Mouse (Mus musculus): ENCODE results near the gene Erlec1.

The Erlec1 gene

GRCm38 (mm10) chr11:30954279-30954725, at the start of gene Erlec1:
TSS of gene Erlec1 (minus strand) at chr11:30954335.
- DNase-seq, result peak; percentile 85

- DNase-seq, result no peak
Measured at GRCm38 (mm10) chr11:31001169-31001908, 47.2 kb upstream of the Erlec1 start.

- DNase-seq, result no peak
Measured at GRCm38 (mm10) chr11:31000028-31000427, 45.9 kb upstream of the Erlec1 start.

GRCm38 (mm10) chr11:30998704-30999103, 44.6 kb upstream of the Erlec1 start:
- DNase-seq, result no peak

GRCm38 (mm10) chr11:30998199-30998598, 44.1 kb upstream of the Erlec1 start:
- no peak for DNase-seq

GRCm38 (mm10) chr11:30996670-30997069, 42.5 kb upstream of the Erlec1 start:
- DNase-seq, result no peak

- no peak for DNase-seq
Measured at GRCm38 (mm10) chr11:30986625-30987017, 32.5 kb upstream of the Erlec1 start.

- peak; percentile 90 for DNase-seq
Measured at GRCm38 (mm10) chr11:30985877-30986624, 31.9 kb upstream of the Erlec1 start, which contains the start of gene Chac2. TSS of gene Chac2 (minus strand) at chr11:30986350.

- no peak for DNase-seq
Measured at GRCm38 (mm10) chr11:30985237-30985636, 31.1 kb upstream of the Erlec1 start.

GRCm38 (mm10) chr11:30953469-30954154, 523 bp downstream of the Erlec1 start:
- peak; percentile 63 for DNase-seq

- no peak for DNase-seq
Measured at GRCm38 (mm10) chr11:30952829-30953228, 1.3 kb downstream of the Erlec1 start.

- no peak for DNase-seq
Measured at GRCm38 (mm10) chr11:30943522-30943921, 10.6 kb downstream of the Erlec1 start.

- no peak for DNase-seq
Measured at GRCm38 (mm10) chr11:30928498-30928897, 25.6 kb downstream of the Erlec1 start.

GRCm38 (mm10) chr11:30928079-30928478, 26.1 kb downstream of the Erlec1 start:
- DNase-seq, result no peak

- DNase-seq, result no peak
Measured at GRCm38 (mm10) chr11:30923283-30923682, 30.9 kb downstream of the Erlec1 start.

- DNase-seq, result no peak
Measured at GRCm38 (mm10) chr11:30920641-30921040, 33.5 kb downstream of the Erlec1 start.

GRCm38 (mm10) chr11:30912311-30912710, 41.8 kb downstream of the Erlec1 start:
- no peak for DNase-seq

- DNase-seq, result no peak
Measured at GRCm38 (mm10) chr11:30899312-30899711, 54.8 kb downstream of the Erlec1 start.

GRCm38 (mm10) chr11:30896201-30896600, 57.9 kb downstream of the Erlec1 start:
- DNase-seq, result no peak

GRCm38 (mm10) chr11:30888153-30888552, 66.0 kb downstream of the Erlec1 start:
- DNase-seq, result no peak

- DNase-seq, result peak; percentile 42
Measured at GRCm38 (mm10) chr11:30885171-30885871, 68.8 kb downstream of the Erlec1 start, which contains the start of the genes Gpr75 and Asb3. TSS of gene Gpr75 (plus strand) at chr11:30885358. TSS of gene Asb3 (plus strand) at chr11:30885416.

Data from kidney, adult 18-20 months (tissue).